Mouse (Mus musculus): ENCODE measurements around the gene Dlgap4. TPM values are rescaled to one million over a fixed set of nuclear protein-coding genes. Genes with fewer than 3 reads are reported as not detected.

Gene Dlgap4
- total and polyA plus RNA-seq, 3 experiments, result 10.4 to 39.6 TPM; not detected in 1

GRCm38 (mm10) chr2:156741265-156741664 is 127.8 kb downstream of the Dlgap4 start:
- H3K4me3 ChIP-seq (ENCODE audit: control insufficient read depth in 1 of 2, insufficient read depth in 1 of 2, low read depth in 2 of 2, low read length in 2 of 2), result no peak overlapping the region
- no peak for DNase-seq (ENCODE audit: low read depth, low spot score)
- no peaks in the 10 kb centered on the region for H3K27me3 ChIP-seq (ENCODE audit: control insufficient read depth in 1 of 2, insufficient read depth in 2 of 2, low read length in 2 of 2)
- H3K79me2 ChIP-seq (ENCODE audit: control insufficient read depth, insufficient read depth, low read length, poor library complexity), result no peaks in the 10 kb centered on the region
- no peak overlapping the region for H3K27ac ChIP-seq (ENCODE audit: control insufficient read depth, low read depth, low read length)
- H3K9ac ChIP-seq (ENCODE audit: control insufficient read depth, low read depth, low read length, poor library complexity, severe bottlenecking), result no peak overlapping the region
- TF ChIP-seq MYC (IDR thresholded peaks at IDR 0.05; ENCODE audit: low read depth, low read length) (no peak), RAD21 (IDR thresholded peaks at IDR 0.05; ENCODE audit: low read depth, low read length) (no peak), ZMIZ1 (IDR thresholded peaks at IDR 0.05; ENCODE audit: low read depth, low read length) (no peak), E2F4 (IDR thresholded peaks at IDR 0.05; ENCODE audit: borderline replicate concordance, low read depth, low read length) (no peak)
- no peaks in the 10 kb centered on the region for H3K9me3 ChIP-seq (replicated peaks; ENCODE audit: insufficient read depth, low read length)
- H3K4me1 ChIP-seq (ENCODE audit: control insufficient read depth in 1 of 2, insufficient read depth in 2 of 2, low read length in 2 of 2), result no peaks in the 10 kb centered on the region
- no peaks in the 10 kb centered on the region for H3K36me3 ChIP-seq (ENCODE audit: control insufficient read depth in 1 of 2, insufficient read depth in 2 of 2, low read length in 2 of 2)

- H3K9ac ChIP-seq (ENCODE audit: control insufficient read depth, low read depth, low read length, poor library complexity, severe bottlenecking), result no peak overlapping the region
- no peaks in the 10 kb centered on the region for H3K9me3 ChIP-seq (replicated peaks; ENCODE audit: insufficient read depth, low read length)
- no peak for DNase-seq (ENCODE audit: low read depth, low spot score)
- H3K27me3 ChIP-seq (ENCODE audit: control insufficient read depth in 1 of 2, insufficient read depth in 2 of 2, low read length in 2 of 2), result no peaks in the 10 kb centered on the region
- H3K79me2 ChIP-seq (ENCODE audit: control insufficient read depth, insufficient read depth, low read length, poor library complexity), result no peaks in the 10 kb centered on the region
- no peak overlapping the region for H3K27ac ChIP-seq (ENCODE audit: control insufficient read depth, low read depth, low read length)
- H3K4me3 ChIP-seq (ENCODE audit: control insufficient read depth in 1 of 2, insufficient read depth in 1 of 2, low read depth in 2 of 2, low read length in 2 of 2), result no peak overlapping the region
- TF ChIP-seq KAT2A (conservative IDR thresholded peaks at IDR 0.05; ENCODE audit: low read depth, low read length) (no peak), POLR2A (IDR thresholded peaks at IDR 0.05; ENCODE audit: control insufficient read depth in 1 of 2, insufficient read depth in 1 of 2, low read depth in 1 of 2, low read length in 2 of 2, poor library complexity in 1 of 2) (no peak), POLR2AphosphoS2 (IDR thresholded peaks at IDR 0.05; ENCODE audit: low read length) (no peak), MAZ (IDR thresholded peaks at IDR 0.05; ENCODE audit: low read depth, low read length) (no peak), NRF1 (IDR thresholded peaks at IDR 0.05; ENCODE audit: insufficient read depth, low read depth, low read length, poor library complexity, severe bottlenecking) (no peak), SIN3A (IDR thresholded peaks at IDR 0.05; ENCODE audit: low read length) (no peak), ZKSCAN1 (IDR thresholded peaks at IDR 0.05; ENCODE audit: low read depth, low read length) (no peak), NELFE (IDR thresholded peaks at IDR 0.05; ENCODE audit: low read depth, low read length) (no peak), TBP (IDR thresholded peaks at IDR 0.05; ENCODE audit: low read depth, low read length) (no peak), MEF2A (IDR thresholded peaks at IDR 0.05; ENCODE audit: extremely low read depth, insufficient replicate concordance, low read depth, low read length, poor library complexity, severe bottlenecking) (no peak), USF2 (IDR thresholded peaks at IDR 0.05; ENCODE audit: borderline replicate concordance in 1 of 2, insufficient read depth in 1 of 2, low read depth in 1 of 2, low read length in 2 of 2) (no peak), ZNF384 (IDR thresholded peaks at IDR 0.05; ENCODE audit: low read depth, low read length) (no peak), MXI1 (IDR thresholded peaks at IDR 0.05; ENCODE audit: low read depth, low read length) (no peak), GABPA (IDR thresholded peaks at IDR 0.05; ENCODE audit: low read depth, low read length) (no peak)
- H3K4me1 ChIP-seq (ENCODE audit: control insufficient read depth in 1 of 2, insufficient read depth in 2 of 2, low read length in 2 of 2), result no peaks in the 10 kb centered on the region
- no peaks in the 10 kb centered on the region for H3K36me3 ChIP-seq (ENCODE audit: control insufficient read depth in 1 of 2, insufficient read depth in 2 of 2, low read length in 2 of 2)
Observed at GRCm38 (mm10) chr2:156741998-156742397, 128.5 kb downstream of the Dlgap4 start.
